12 mouse cellular contexts compared by ENCODE assay signal in genomic region chr11:104271876-104272275, GRCm38 (mm10). TPM values are rescaled to one million over a fixed set of nuclear protein-coding genes. Genes with fewer than 3 reads are reported as not detected.
DNase-seq lines count a peak whose midpoint lies in the region; ATAC-seq and TF ChIP-seq lines count a peak whose summit lies in the region.
"Had no signal": no experiment of that assay in that cellular context is flagged by ENCODE, and none has a peak within 500 bp of the region (broad histone marks: within the 10 kb centered on the region; RNA-seq: fewer than 3 reads in every experiment).

No protein-coding gene starts in this region.

- no peak overlapping the region for H3K4me3 ChIP-seq in heart, postnatal 0 days (ENCODE audit: low read depth, low read length)
- H3K4me3 ChIP-seq in cerebellum, adult 2 months (replicated peaks; ENCODE audit: insufficient read depth, low read depth, low read length): no peak overlapping the region
- H3K4me3 ChIP-seq in myocyte: no peak overlapping the region
- H3K4me3 ChIP-seq: embryonic facial prominence, embryonic 10.5 days; liver, embryonic 13.5 days had no signal

- no peak for TF ChIP-seq EP300 in heart, postnatal 0 days (IDR thresholded peaks at IDR 0.05; ENCODE audit: low read depth)

- H3K27ac ChIP-seq in heart, postnatal 0 days (ENCODE audit: low read depth): 0 out of 2 replicates have a peak overlapping the region, but pooled peaks have one; percentile 4
- H3K27ac ChIP-seq in cerebellum, adult 2 months (ENCODE audit: insufficient read depth, low read length): peak overlapping the region; percentile 96
- H3K27ac ChIP-seq: embryonic facial prominence, embryonic 10.5 days; liver, embryonic 13.5 days had no signal

- TF ChIP-seq CTCF in heart, postnatal 0 days (IDR thresholded peaks at IDR 0.05; ENCODE audit: low read depth): no peak
- TF ChIP-seq CTCF in cerebellum, adult 2 months (IDR thresholded peaks at IDR 0.05; ENCODE audit: borderline replicate concordance, insufficient read depth, low read depth, low read length): no peak

- H3K36me3 ChIP-seq in heart, postnatal 0 days (replicated peaks; ENCODE audit: control insufficient read depth, insufficient read depth, low read length): no peaks in the 10 kb centered on the region
- H3K36me3 ChIP-seq in myocyte (ENCODE audit: control insufficient read depth, insufficient read depth): no peaks in the 10 kb centered on the region
- H3K36me3 ChIP-seq: embryonic facial prominence, embryonic 10.5 days; liver, embryonic 13.5 days had no signal

- WGBS in heart, postnatal 0 days: 57% methylated on average over 6 of the region's 6 CpGs
- WGBS in cerebellum, adult 2 months: 2% methylated on average over 6 of the region's 6 CpGs

- H3ac ChIP-seq in myocyte (ENCODE audit: control insufficient read depth, insufficient read length): no peak overlapping the region

- H3K9ac ChIP-seq in heart, postnatal 0 days (replicated peaks; ENCODE audit: low read depth, low read length): no peak overlapping the region
- H3K9ac ChIP-seq: liver, embryonic 13.5 days had no signal

- H3K4me1 ChIP-seq in heart, postnatal 0 days (ENCODE audit: control insufficient read depth, insufficient read depth): peaks cover 4% of the 10 kb centered on the region; the same call in 1 of the 2 replicates
- peaks cover 67% of the 10 kb centered on the region for H3K4me1 ChIP-seq in cerebellum, adult 2 months (ENCODE audit: control insufficient read depth, insufficient read depth, low read length)
- H3K4me1 ChIP-seq: liver, embryonic 13.5 days had no signal

- H3K79me2 ChIP-seq in myocyte (ENCODE audit: control insufficient read depth, insufficient read depth): no peaks in the 10 kb centered on the region

- no peak overlapping the region for H3K4me2 ChIP-seq in heart, postnatal 0 days (ENCODE audit: low read depth, low read length)
- peak overlapping the region; percentile 32 for H3K4me2 ChIP-seq in myocyte (ENCODE audit: low read depth)
- H3K4me2 ChIP-seq: liver, embryonic 13.5 days had no signal

- H3K27me3 ChIP-seq in heart, postnatal 0 days (ENCODE audit: control insufficient read depth, insufficient read depth, low read length): no peaks in the 10 kb centered on the region
- no peaks in the 10 kb centered on the region for H3K27me3 ChIP-seq in cerebellum, adult 2 months (ENCODE audit: control insufficient read depth, insufficient read depth, low read length)
- H3K27me3 ChIP-seq in myocyte (ENCODE audit: control insufficient read depth, insufficient read depth, insufficient read length): no peaks in the 10 kb centered on the region

- peak; percentile 9; the same call in 1 of the 2 replicates for TF ChIP-seq POLR2A in cerebellum, adult 2 months (IDR thresholded peaks at IDR 0.05; ENCODE audit: borderline replicate concordance, insufficient read depth, low read length)
- no peak for TF ChIP-seq POLR2A in myocyte (IDR thresholded peaks at IDR 0.05; ENCODE audit: insufficient read length, low read depth)

- peak; percentile 40; the same call in 1 of the 2 replicates for ATAC-seq in heart, postnatal 0 days (ENCODE audit: insufficient read depth, low read depth)
- ATAC-seq in erythroid progenitor cell, adult 5-6 weeks (replicated peaks; ENCODE audit: low FRiP score, poor library complexity, severe bottlenecking): no peak

- H3K9me3 ChIP-seq in heart, postnatal 0 days (replicated peaks; ENCODE audit: control insufficient read depth, low read length): no peaks in the 10 kb centered on the region
- H3K9me3 ChIP-seq: embryonic facial prominence, embryonic 10.5 days; liver, embryonic 13.5 days had no signal

- no peak for DNase-seq in heart, postnatal 0 days (ENCODE audit: low spot score)
- no peak for DNase-seq in heart, adult 9 months (ENCODE audit: low spot score in 2 of 2)
- peak; percentile 42 for DNase-seq in ovary, adult 18-20 months (ENCODE audit: low spot score)
- no peak for DNase-seq in ovary, postnatal 14 days (ENCODE audit: low spot score)
- DNase-seq in cerebellum, adult 2 months: peak; percentile 80 to 90
- DNase-seq in adipocyte (ENCODE audit: low spot score): no peak
- DNase-seq: liver, embryonic 13.5 days; thymus, adult 18-20 months had no signal

TF ChIP-seq in myocyte, 11 proteins besides CTCF, POLR2A, EP300 and RAD21:
- no peak for TF ChIP-seq TCF12 (IDR thresholded peaks at IDR 0.05; ENCODE audit: insufficient read depth, poor library complexity, severe bottlenecking)
- TF ChIP-seq SRF (IDR thresholded peaks at IDR 0.05; ENCODE audit: control insufficient read depth, insufficient read length, low read depth): no peak
- no peak for TF ChIP-seq POLR2AphosphoS2 (IDR thresholded peaks at IDR 0.05; ENCODE audit: insufficient read length, low read depth)
- no peak for TF ChIP-seq MYOD1 (IDR thresholded peaks at IDR 0.05; ENCODE audit: control insufficient read depth in 1 of 3, insufficient read length in 2 of 3, low read depth in 2 of 3)
- TF ChIP-seq MYOG (IDR thresholded peaks at IDR 0.05; ENCODE audit: control insufficient read depth in 1 of 3, insufficient read depth in 1 of 3, insufficient read length in 2 of 3, low read depth in 2 of 3): no peak
- TF ChIP-seq TCF3 (IDR thresholded peaks at IDR 0.05; ENCODE audit: insufficient read length, low read depth): no peak
- TF ChIP-seq REST (IDR thresholded peaks at IDR 0.05; ENCODE audit: insufficient read depth, insufficient read length): no peak
- TF ChIP-seq E2F4 (IDR thresholded peaks at IDR 0.05; ENCODE audit: insufficient read depth): no peak
- no peak for TF ChIP-seq CEBPB (IDR thresholded peaks at IDR 0.05; ENCODE audit: insufficient read depth, poor library complexity, severe bottlenecking)
- TF ChIP-seq USF1 (IDR thresholded peaks at IDR 0.05; ENCODE audit: low read depth): no peak
- no peak for TF ChIP-seq MAX (IDR thresholded peaks at IDR 0.05; ENCODE audit: low read depth)

RNA-seq across cellular contexts. Expression of gene Mapt, which starts 40.7 kb away (rescaled TPM):
- total RNA-seq in heart, postnatal 0 days (2014; rRNA removed; ENCODE audit: low replicate concordance): 0.23 and 0.31 TPM in 2 replicates
- 0.34 and 0.63 TPM in 2 replicates for polyA plus RNA-seq in heart, postnatal 0 days (2015; fragmentation: Nextera tagmentation; extraction: Ambion mirVana)
- polyA plus RNA-seq in cerebellum, adult 2 months (2012; rRNA removed): 273 and 275 TPM in 2 replicates
- polyA plus RNA-seq in myocyte (2012; fragmentation: generic; extraction: Trizol): 8.0 TPM
- not detected in 2 replicates for total RNA-seq in erythroid progenitor cell, adult 5-6 weeks (2015; ENCODE audit: low replicate concordance)
- total RNA-seq in erythroid progenitor cell, adult 5-6 weeks (2017; ENCODE audit: low replicate concordance): 2.7 TPM in 1 of 2 replicates, not detected in the other
- total RNA-seq: hematopoietic stem cell, adult 5-6 weeks had no signal

Comparison
In these comparisons a context has a peak if more than half of its experiments do, and no peak if none do; other contexts are left out.
1. DNase-seq: peak in ovary, adult 18-20 months (single experiment) and cerebellum, adult 2 months (2 of 2); none in heart, postnatal 0 days (single experiment), heart, adult 9 months (0 of 2), ovary, postnatal 14 days (single experiment) and adipocyte (single experiment).
2. RNA of gene Mapt, which starts 40.7 kb away (polyA plus RNA-seq): 273 to 275 TPM in cerebellum, adult 2 months; 8.0 TPM in myocyte (single experiment) and 0.34 to 0.63 TPM in heart, postnatal 0 days; every median in the first group is over 10 times any median in the second.